Mouse (Mus musculus) embryo, embryonic 10.5 days (tissue): ENCODE results near the gene Dab2.
A peak's percentile ranks its signal among the peaks of the same experiment; 100 is the strongest.

ENCODE experiments used
- DNase-seq: peaks from one replicate; pipeline ENCODE4 v3.0.0-alpha.2; 2015; ENCODE audit warnings: low spot score

Gene Dab2

DNA sequence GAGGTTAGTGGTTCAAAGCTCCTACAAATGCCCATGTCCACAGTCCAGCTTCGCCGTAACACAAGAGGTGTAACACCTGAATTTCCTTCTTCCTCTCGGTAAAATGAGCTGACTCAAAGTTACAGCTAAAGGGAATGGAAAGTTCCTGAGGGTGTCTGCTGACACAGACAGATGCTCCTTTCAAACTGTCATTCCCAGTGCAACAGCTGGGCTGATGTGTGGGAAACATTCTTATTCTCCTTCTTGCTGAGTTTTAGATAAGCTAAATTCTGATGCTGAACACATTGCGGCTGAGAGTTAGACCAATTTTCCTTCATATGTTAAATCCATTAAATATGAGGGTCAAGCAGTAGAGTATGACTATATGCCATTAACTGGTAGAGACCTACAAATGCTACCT is 94.0 kb downstream of the Dab2 start:
- DNase-seq, result no peak

DNA sequence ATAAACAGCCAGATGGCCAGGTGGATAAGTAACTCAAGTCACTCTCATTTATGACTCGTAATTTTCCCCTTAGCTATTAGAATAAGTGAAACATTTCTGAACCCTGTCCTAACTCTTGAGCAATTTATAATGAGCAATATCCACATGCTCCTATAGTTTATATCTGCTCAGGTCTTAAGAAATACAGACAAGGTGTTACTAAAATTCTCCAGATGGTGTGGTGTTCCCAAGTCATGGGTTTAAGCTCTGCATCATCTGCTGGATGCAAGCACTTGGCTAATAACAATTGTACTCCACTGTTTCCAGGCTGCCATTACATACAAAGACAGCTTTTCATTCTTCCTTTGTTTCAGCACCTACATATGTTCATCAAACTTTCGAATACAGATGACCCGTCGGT is 98.6 kb downstream of the Dab2 start:
- no peak for DNase-seq

DNA sequence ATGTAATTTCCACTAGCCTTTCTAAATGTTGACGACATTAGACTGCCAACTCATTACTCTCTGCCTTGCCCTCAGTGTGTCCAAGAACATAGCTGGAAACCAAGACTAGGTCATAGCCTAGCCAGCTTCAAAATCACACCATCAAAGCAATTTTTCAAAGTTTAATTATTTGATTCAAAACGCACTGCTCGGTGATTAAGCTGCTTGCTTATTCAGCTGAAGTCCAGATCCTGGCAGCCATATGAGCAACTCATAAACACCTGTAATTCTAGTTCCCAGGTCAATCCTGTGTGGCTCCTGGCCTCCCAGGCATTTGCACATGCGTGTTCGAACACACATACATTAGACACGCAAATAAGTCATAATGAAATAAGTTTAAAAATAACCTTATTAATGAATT is 99.3 kb downstream of the Dab2 start:
- no peak for DNase-seq

DNA sequence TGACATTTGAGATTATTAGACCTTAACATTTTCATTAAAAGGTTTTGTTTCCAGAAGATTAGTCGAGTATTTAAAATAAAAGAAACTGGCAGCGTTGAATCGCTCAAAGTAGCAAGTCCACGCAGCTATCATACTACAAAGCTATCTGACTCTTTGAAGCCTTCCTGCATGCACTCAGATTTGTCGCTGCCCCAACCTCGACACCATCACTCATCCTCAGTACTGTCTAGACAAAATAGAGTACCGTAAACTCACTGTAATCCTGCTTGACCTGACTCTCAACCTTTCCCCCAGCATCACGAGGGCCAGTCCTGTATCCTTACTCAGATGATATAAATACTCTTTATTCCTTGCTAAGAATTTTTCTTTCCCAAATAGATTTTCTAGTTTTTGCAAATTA is 100.5 kb downstream of the Dab2 start:
- DNase-seq, result no peak

DNA sequence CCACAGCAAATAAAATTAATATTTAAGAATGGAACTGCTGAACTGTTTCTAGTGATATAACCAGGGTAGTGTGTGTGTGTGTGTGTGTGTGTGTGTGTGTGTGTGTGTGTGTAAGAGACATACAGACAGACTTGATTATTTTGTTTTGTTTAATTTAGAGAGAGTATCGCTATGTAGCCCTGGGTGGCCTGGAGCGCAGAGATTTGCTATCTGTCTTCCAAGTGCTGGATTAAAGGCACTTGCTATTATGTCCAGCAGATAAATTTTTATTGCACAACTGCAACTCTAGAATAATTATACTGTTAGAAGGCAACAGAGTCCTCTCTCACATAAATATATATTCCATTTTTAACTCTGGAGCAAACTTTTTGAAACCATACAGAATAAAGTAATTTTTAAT is 102.8 kb downstream of the Dab2 start:
- no peak for DNase-seq

DNA sequence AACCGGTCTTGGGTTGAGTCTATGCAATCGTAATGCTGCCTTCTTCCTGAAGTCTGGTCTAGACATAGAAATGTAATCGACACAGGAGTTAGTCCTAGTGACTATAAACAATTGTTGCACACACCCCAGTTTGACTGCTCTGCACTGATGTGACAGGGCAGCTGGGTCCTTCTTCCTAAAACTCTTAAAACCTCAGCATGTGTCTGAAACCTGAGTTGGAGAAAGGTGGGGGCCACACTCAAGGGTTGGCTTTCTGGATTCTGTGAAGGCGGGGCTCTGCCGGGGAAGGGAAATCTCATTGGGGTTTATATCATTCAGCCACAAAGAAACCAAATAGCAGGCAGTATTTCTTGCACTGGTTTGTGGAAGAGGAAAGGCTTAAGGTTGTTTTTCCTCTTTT is 104.6 kb downstream of the Dab2 start:
- DNase-seq, result no peak

DNA sequence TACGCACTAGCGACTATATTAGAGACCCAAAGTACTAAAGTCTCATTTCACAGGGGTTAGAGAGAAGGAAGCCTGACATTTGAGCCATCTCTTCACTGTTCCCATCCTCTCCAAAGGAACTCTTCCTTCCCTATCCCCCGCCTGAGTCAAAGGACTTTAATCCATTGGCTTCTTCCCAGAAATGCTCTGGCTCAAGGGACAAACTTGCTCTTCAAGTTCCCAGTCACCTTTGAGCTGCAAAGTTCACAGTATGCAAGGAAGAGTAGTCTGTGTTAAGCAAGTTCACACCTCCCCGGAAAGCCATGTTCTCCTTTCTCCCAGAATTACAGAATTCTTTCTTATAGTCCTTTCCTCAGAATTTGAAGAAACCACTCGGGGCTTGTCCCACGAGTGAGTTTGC is 107.2 kb downstream of the Dab2 start:
- DNase-seq, result no peak

DNA sequence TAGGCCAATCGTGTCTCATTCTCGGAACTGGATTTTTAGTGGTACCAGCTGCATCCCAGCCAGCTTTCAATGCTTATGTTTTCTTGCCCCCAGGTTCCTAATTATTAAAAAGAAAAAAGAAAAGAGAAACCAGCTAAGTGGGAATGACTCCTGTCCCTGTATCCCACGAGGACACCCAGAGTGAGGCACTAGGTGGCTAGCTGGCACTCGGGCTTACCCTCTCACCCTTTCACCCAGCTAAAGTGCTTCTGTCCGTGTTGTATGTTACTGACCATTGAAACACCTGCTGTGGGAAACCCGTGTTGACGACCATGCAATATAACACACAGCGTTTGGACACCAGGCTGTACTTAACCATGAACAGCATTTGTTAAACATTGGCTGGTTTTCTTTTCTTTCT is 109.4 kb downstream of the Dab2 start:
- no peak for DNase-seq

DNA sequence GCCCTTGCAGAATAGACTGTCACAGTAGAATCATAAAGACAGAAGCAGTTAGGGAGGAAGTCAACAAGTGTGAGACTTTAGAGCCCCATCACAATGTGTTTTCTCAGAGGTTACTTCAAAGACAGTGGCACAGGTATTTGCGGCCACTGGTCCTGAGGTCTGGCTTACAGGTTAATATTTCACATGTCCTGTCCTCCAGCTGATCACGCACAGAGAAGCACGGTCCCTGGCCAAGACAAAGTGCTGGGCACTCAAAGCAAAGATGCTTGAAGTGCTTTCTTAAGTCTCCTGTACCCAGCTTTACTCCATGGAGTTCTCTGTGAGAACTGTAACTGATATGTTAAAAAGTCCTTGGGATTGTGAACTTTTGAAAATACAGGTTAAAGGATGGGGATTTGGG is 110.6 kb downstream of the Dab2 start:
- no peak for DNase-seq

DNA sequence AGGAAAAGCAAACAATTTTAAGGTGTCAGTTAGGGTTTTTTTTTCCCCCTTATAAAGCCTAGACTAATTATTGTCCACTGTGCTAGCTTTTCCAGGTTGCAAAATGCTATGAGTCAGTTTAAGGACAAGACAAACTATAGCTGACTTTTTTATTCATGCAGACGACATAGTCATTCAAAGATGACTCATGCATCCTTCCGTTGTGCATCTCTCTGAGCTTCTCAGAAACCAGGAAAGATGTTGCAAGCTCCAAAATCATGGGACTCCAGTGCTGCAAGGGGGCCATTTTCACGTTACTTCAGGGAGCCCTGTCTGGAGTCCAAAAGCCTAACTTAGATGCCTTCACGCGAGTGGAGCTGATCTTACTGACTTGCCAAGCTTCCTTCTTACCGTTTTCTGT is 111.7 kb downstream of the Dab2 start:
- no peak for DNase-seq

DNA sequence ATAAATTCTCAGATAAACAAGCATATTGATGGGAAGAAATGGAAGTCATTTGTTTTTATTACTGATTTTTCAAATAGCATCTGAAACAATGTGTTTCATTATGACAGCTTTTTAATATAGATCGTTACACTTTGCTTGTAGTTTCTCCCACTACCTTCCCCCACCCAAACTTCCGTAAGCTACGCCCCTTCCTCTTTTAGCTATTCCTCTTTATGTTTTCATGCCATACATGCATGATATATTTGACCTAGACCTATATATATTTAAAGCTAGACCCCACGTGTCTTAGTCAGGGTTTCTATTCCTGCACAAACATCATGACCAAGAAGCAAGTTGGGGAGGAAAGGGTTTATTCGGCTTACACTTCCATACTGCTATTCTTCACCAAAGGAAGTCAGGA is 115.7 kb downstream of the Dab2 start:
- no peak for DNase-seq

DNA sequence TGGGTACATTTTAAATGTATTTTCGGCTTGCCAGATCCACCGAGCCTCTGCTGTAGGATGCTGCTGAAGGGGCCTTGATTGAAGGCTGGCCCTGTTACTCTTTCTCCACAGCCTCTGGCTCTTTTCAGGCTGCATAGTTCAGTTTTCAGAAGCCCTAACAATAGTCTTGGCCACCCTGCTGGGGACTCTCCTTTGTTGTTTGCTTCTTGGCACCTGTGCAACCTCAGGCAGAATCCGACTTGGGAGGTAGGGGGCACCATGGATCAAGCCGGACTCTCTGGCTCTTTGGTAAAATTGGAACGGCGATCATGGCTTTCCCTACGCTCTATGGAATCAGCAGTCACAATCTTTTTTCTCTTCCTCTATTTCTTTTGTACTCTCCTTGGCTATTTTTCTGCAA is 132.2 kb downstream of the Dab2 start:
- no peak for DNase-seq

DNA sequence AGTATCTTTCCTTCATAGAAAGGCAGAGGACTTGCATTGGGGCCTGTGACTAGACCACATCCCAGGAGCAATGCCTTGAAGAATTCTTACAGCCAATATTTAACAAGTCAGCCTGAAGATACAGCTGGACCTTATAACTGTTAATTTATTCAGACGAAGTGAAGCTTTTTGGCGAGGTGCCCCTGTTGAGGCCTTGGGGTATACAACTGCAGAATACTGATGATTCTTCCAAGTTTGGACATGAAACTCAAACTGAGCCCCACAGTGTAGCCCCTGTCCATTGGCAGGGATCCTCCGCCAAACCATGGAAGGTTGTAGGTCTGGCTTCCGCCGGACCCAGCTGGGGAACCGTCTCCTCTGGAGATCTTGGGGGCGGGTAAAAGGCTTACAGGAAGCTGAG is 132.8 kb downstream of the Dab2 start:
- DNase-seq, result no peak

DNA sequence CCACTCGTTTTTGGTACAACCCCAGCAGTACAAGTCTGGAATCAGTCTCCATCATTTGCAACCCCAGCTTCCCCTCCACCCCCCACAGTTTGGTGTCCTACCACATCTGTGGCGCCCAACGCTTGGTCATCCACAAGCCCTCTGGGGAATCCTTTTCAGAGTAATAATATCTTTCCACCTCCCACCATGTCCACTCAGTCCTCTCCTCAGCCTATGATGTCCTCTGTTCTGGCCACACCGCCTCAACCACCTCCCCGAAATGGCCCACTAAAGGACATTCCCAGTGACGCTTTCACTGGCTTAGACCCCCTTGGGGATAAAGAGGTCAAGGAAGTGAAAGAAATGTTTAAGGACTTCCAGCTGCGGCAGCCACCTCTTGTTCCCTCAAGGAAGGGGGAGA is 135.7 kb downstream of the Dab2 start:
- no peak for DNase-seq

DNA sequence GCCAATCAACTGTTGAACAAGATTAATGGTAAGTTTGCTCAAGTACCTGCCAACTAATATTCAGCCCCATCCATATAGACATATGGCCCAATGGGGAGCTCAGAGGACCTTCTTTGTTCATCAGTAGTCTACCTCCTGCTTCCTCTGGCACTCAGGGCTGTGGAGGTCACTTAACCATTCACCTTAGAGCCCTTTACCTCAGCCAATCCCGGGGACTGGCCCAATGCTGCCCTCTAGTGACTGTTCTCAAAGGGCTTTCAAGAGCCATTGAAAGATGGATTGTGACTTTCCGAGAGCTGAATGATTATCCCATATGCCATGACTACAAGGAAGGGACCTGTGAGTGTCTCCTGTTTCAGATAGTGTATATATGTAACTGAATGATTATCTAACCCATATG is 136.2 kb downstream of the Dab2 start:
- DNase-seq, result peak; percentile 41

DNA sequence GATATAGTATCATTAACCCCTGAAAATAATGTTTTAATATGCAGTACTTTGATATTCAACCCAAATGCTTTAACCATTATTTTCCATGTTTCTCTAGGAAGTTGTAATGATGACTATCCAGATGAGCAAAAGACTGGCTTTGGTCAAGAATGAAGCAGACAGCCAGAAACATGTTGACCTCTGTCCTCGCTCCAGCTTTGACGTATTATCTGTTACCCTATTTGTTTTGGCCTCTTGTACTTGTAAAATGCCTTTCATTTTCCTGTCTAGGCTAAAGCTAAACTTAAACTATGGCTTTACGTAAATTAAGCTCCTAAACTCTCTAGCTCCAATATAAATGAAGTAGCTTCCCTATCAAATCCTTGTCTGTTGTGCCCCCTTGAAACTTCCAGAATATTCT is 139.1 kb downstream of the Dab2 start:
- DNase-seq, result no peak

DNA sequence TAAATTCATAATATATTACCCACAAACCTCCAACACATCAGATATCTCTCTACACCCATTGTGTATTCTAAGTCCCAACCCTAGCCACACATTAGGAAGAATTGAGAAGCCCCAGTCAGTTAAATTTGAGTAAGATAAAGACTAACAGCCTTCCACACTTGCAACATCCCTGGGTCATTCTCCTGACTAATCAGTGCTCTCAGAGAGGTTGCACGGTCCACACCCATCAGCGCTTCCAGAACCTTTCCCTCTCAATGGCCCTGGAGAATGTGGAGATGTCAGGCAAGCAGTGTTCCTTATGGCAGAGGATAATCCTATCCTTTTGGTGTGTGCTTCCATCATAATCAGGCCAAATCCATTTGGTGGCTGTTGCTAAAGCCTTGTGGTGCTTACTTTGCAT is 144.9 kb downstream of the Dab2 start:
- DNase-seq, result no peak

DNA sequence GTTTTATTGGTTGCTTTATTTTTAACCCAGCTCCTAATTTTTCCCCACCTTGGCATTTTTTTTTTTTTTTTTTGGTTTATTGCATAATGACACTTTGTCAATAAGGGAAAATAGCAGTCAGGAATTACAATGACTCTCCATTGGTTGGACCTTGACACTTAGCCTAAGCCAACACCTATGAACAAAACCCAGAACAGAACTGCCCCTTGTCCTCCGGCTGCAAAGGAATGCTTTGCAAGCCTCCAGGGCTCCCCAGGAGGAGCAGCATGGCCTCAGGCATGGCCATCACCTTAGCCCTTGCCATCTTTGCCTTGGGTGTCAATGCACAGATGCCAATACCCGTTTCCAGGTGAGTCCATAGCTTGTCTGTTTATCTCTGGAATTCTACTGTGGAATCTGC is 145.5 kb downstream of the Dab2 start, which contains the start of gene C9:
TSS of gene C9 (plus strand) at position 193 of the 400 bp plus-strand sequence.
- no peak for DNase-seq

DNA sequence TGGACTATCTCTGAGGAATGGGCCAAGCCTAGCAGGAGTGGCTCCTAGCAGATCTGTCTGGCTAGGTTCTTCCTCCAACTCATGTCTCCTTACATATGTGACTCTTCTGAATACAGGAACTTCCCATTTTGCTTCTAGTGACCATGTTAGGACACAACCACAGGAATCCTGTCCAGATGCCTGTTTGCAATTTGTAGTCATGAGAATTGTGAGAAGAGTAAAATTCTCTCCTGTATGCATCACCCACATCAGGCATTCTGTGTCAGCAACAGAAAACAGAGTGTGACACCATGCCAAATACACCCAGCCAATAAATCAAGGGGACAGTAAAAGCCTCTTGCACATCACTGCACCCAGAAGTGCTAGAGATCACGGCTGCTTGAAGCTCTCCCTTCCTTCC is 146.6 kb downstream of the Dab2 start:
- DNase-seq, result no peak

DNA sequence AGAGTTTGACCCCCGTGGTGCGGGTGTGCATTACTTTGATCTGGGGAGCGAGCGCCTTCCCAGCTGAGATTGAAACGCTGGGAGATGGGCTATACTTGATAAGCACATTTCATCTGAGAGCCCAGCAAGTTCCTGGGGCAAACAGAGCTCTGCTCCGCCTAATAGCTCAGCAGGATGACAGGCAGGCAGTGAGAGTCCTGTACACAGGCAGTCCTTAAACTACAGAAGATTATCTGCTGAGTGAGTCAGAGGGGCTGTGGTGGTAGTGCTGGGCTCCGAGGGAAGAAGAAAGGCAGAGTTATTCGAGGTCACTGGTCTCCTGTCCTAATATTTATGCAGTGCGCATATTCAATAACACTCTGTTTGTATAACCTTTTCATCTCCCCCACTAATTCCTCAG is 149.3 kb downstream of the Dab2 start:
- DNase-seq, result peak; percentile 47

DNA sequence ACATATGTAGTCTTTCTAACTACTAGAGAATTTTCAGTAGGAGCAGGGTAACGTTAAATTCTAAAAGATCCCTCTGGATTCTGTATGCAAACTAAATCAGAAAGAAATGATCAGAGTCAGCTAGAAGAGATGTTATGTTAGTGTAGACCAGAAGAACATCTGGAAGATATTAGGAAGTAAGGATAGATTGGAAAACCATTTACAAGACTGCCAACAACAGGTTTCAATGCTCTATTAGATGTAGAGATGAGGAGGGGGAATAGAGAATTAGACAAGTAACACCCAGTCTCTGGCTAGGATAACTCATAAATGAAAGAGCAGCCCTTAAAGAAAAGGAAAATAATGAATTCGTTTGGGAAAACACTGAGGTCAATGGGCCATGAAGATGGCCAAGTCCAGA is 154.9 kb downstream of the Dab2 start:
- no peak for DNase-seq

DNA sequence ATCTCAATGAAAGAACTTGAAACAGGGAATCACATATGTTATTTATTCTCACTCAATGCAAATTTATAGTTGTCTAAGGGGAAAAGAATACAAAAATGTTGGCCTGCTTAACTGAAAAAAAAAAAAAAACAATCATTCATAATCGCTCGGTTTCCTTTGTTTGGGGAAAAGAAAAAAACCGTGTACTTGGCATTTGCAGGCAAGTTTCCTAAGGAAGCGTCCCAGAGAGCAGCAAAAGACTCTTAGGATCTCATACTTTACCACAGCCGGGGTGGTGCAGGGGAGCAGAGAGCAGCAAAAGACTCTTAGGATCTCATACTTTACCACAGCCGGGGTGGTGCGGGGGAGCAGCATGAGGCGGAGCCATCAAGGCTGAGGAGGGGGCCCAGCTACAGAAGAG is 161.8 kb downstream of the Dab2 start:
- no peak for DNase-seq

DNA sequence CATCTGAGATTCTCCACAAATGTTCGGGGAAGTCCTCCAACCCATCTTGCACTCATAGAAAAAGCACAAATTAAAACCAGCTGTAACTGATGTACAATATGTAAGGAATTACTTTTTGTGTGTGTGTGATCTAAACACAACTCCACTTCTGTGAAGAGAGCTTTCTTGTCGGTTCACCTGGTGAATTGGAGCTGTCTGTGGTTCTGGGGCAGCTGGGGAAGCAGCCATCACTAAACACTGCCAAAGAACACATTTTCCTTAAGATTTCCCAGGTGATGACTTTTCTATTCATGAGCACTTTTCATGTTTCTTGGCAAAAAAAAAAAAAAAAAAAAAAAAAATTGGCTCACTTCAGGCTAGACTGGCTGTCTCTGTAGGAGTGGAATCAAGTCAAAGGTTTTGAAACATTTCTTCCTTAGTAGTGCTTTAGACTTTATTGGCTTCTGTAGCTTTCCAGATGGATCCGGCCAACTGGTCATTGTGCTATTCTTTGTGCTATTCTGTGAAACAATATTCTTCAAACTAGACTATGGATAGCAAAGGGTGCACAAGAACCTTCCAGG is 163.9 kb downstream of the Dab2 start:
- no peak for DNase-seq

DNA sequence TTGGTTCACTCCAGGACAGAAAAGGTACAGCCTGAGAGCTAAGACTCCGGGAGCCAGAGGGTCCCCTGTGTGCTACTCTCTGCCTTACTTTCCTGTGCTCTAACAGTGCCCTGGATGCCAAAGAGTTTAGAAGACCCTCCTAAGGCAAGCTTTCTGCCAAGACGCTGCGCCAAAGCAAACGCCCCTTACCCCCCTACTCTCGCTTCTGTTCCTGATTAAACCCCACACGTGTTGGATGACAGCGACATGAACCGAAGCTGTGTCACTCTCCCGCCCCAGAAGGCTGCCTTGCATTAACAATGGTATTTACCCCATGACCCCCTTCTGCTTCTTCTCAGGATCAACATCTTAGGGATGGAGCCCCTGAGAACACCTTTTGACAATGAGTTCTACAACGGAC is 167.4 kb downstream of the Dab2 start:
- DNase-seq, result peak; percentile 29

DNA sequence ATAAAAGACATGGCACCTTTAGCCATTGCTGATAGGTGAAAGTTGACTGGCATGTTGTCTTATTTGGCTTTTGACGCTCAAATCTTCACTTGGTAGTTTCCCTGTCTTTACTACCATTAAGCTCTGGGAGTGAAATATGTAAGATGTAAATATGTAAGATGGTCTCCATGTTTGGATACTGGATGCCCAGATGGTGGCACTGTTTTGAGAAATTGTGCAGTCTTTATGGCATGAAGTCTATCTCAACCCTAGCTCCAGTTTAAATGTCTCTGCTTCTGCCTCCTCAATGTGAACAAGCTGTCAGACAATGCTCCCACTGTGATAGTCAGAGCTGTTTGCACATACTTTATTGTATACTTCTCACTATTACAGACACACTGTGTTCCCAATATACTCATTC is 169.3 kb downstream of the Dab2 start:
- DNase-seq, result no peak
